Mouse (Mus musculus) cerebellum, adult 8-10 months (tissue): Measurements from ENCODE around the gene Cntnap4.
"Not testable (repeated sequence)": the region's sequence is repeated elsewhere in the genome, so short reads cannot be mapped to it uniquely, and the experiment has no call there.

Source experiments
- DNase-seq: peaks from one replicate; pipeline ENCODE4 v3.0.0; 2022

Gene Cntnap4

GRCm38 (mm10) chr8:112730583-112731432 is 161.0 kb downstream of the Cntnap4 start:
- no peak for DNase-seq

GRCm38 (mm10) chr8:112735575-112735974 is 165.7 kb downstream of the Cntnap4 start:
- peak; percentile 30 for DNase-seq

- DNase-seq = no peak
These were observed 173.5 kb downstream of the Cntnap4 start for GRCm38 (mm10) chr8:112743331-112743730.

- DNase-seq = no peak
These were observed 177.5 kb downstream of the Cntnap4 start for GRCm38 (mm10) chr8:112747296-112747695.

- DNase-seq = no peak
These were observed 185.3 kb downstream of the Cntnap4 start for GRCm38 (mm10) chr8:112755171-112755570.

- DNase-seq = no peak
These were observed 233.2 kb downstream of the Cntnap4 start for GRCm38 (mm10) chr8:112803058-112803457.

- DNase-seq = no peak
These were observed 239.5 kb downstream of the Cntnap4 start for GRCm38 (mm10) chr8:112809382-112809781.

- peak; percentile 13 for DNase-seq
These were observed 271.2 kb downstream of the Cntnap4 start for GRCm38 (mm10) chr8:112841057-112841456.

GRCm38 (mm10) chr8:112849541-112849940 is 279.7 kb downstream of the Cntnap4 start:
- not testable (repeated sequence) for DNase-seq

GRCm38 (mm10) chr8:112906458-112907112 is 336.7 kb downstream of the Cntnap4 start:
- peak; percentile 97 for DNase-seq

- DNase-seq = no peak
These were observed 339.7 kb downstream of the Cntnap4 start for GRCm38 (mm10) chr8:112909527-112909926.

GRCm38 (mm10) chr8:112911422-112911821 is 341.6 kb downstream of the Cntnap4 start:
- DNase-seq = no peak

- DNase-seq = no peak
These were observed 352.3 kb downstream of the Cntnap4 start for GRCm38 (mm10) chr8:112922151-112922550.

GRCm38 (mm10) chr8:112922789-112923188 is 352.9 kb downstream of the Cntnap4 start:
- DNase-seq = no peak
